Mouse (Mus musculus): ENCODE data around the gene C1s1. TPM values are rescaled to one million over a fixed set of nuclear protein-coding genes. Genes with fewer than 3 reads are reported as not detected.
A peak's percentile ranks its signal among the peaks of the same experiment; 100 is the strongest.
"Not testable (repeated sequence)": the region's sequence is repeated elsewhere in the genome, so short reads cannot be mapped to it uniquely, and the experiment has no call there.

C1s1 gene
- polyA plus RNA-seq, 1 experiment: 31.4 TPM

- DNase-seq (ENCODE audit: low read depth, low spot score): not testable (repeated sequence)
- WGBS: 74% methylated on average over 7 of the region's 7 CpGs
These were observed 20.1 kb downstream of the C1s1 start for GRCm38 (mm10) chr6:124522082-124522481.

GRCm38 (mm10) chr6:124517733-124518132, 24.4 kb downstream of the C1s1 start:
- 89% methylated on average over 4 of the region's 4 CpGs for WGBS
- DNase-seq (ENCODE audit: low read depth, low spot score): not testable (repeated sequence)

- peak; percentile 28 for DNase-seq (ENCODE audit: low read depth, low spot score)
- 4% methylated on average over 6 of the region's 6 CpGs for WGBS
These were observed 29.8 kb downstream of the C1s1 start, which contains the start of gene C1ra for GRCm38 (mm10) chr6:124512355-124512836. TSS of gene C1ra (plus strand) at chr6:124512405.

- no peak for DNase-seq (ENCODE audit: low read depth, low spot score)
- WGBS: 36% methylated on average over 6 of the region's 6 CpGs
These were observed 30.2 kb downstream of the C1s1 start for GRCm38 (mm10) chr6:124511936-124512335.

- not testable (repeated sequence) for DNase-seq (ENCODE audit: low read depth, low spot score)
- WGBS: 51% methylated on average over 5 of the region's 5 CpGs
These were observed 33.0 kb downstream of the C1s1 start for GRCm38 (mm10) chr6:124509192-124509591.

- no peak for DNase-seq (ENCODE audit: low read depth, low spot score)
- WGBS: 87% methylated on average over 10 of the region's 10 CpGs
These were observed 33.9 kb downstream of the C1s1 start for GRCm38 (mm10) chr6:124508292-124508691.

GRCm38 (mm10) chr6:124506991-124507390, 35.2 kb downstream of the C1s1 start:
- WGBS: 31% methylated on average over 6 of the region's 6 CpGs
- DNase-seq (ENCODE audit: low read depth, low spot score): no peak

GRCm38 (mm10) chr6:124505028-124505427, 37.1 kb downstream of the C1s1 start:
- DNase-seq (ENCODE audit: low read depth, low spot score): no peak
- WGBS: 29% methylated on average over 4 of the region's 4 CpGs

- no peak for DNase-seq (ENCODE audit: low read depth, low spot score)
- WGBS: 78% methylated on average over 5 of the region's 5 CpGs
These were observed 40.1 kb downstream of the C1s1 start for GRCm38 (mm10) chr6:124502021-124502420.

GRCm38 (mm10) chr6:124501473-124501872, 40.7 kb downstream of the C1s1 start:
- DNase-seq (ENCODE audit: low read depth, low spot score): no peak
- 47% methylated on average over 4 of the region's 4 CpGs for WGBS

GRCm38 (mm10) chr6:124499914-124500566, 42.1 kb downstream of the C1s1 start:
- no peak for DNase-seq (ENCODE audit: low read depth, low spot score)
- WGBS: 55% methylated on average over 10 of the region's 10 CpGs

GRCm38 (mm10) chr6:124496054-124496453, 46.1 kb downstream of the C1s1 start:
- WGBS: 89% methylated on average over 5 of the region's 5 CpGs
- no peak for DNase-seq (ENCODE audit: low read depth, low spot score)

- DNase-seq (ENCODE audit: low read depth, low spot score): no peak
- 77% methylated on average over 5 of the region's 5 CpGs for WGBS
These were observed 48.3 kb downstream of the C1s1 start for GRCm38 (mm10) chr6:124493886-124494285.

GRCm38 (mm10) chr6:124492842-124493561, 49.2 kb downstream of the C1s1 start, which contains the start of gene C1rl:
TSS of gene C1rl (plus strand) at chr6:124493113.
- DNase-seq (ENCODE audit: low read depth, low spot score): peak; percentile 57
- WGBS: 8% methylated on average over 4 of the region's 4 CpGs

GRCm38 (mm10) chr6:124491427-124491826, 50.7 kb downstream of the C1s1 start:
- 77% methylated on average over 6 of the region's 6 CpGs for WGBS
- no peak for DNase-seq (ENCODE audit: low read depth, low spot score)

- WGBS: 86% methylated on average over 4 of the region's 4 CpGs
- no peak for DNase-seq (ENCODE audit: low read depth, low spot score)
These were observed 53.2 kb downstream of the C1s1 start for GRCm38 (mm10) chr6:124488952-124489351.

- DNase-seq (ENCODE audit: low read depth, low spot score): no peak
- 27% methylated on average over 2 of the region's 2 CpGs for WGBS
These were observed 54.6 kb downstream of the C1s1 start for GRCm38 (mm10) chr6:124487509-124487908.

GRCm38 (mm10) chr6:124485414-124486144, 56.6 kb downstream of the C1s1 start:
- 63% methylated on average over 21 of the region's 21 CpGs for WGBS
- DNase-seq (ENCODE audit: low read depth, low spot score): no peak

GRCm38 (mm10) chr6:124484851-124485250, 57.3 kb downstream of the C1s1 start:
- DNase-seq (ENCODE audit: low read depth, low spot score): no peak
- WGBS: 54% methylated on average over 7 of the region's 7 CpGs

GRCm38 (mm10) chr6:124483831-124484230, 58.3 kb downstream of the C1s1 start:
- not testable (repeated sequence) for DNase-seq (ENCODE audit: low read depth, low spot score)
- WGBS: 82% methylated on average over 3 of the region's 3 CpGs
